Mouse (Mus musculus) CD4-positive helper T cell, adult 2 months (primary cell): ENCODE data around the gene Cs.
"Not testable (repeated sequence)": the region's sequence is repeated elsewhere in the genome, so short reads cannot be mapped to it uniquely, and the experiment has no call there.

Experiments
- DNase-seq: peaks from one replicate; pipeline ENCODE4 v3.0.0-alpha.2; 2012; ENCODE audit warnings: low read depth, missing footprints, low spot score

The Cs gene

GRCm38 (mm10) chr10:128337306-128338181 is at the start of gene Cs:
Cs (plus strand) TSS chr10:128337734.
- DNase-seq: peak; percentile 98

GRCm38 (mm10) chr10:128290594-128290993 is 46.9 kb upstream of the Cs start:
- DNase-seq: not testable (repeated sequence)

- DNase-seq: no peak
These were observed 41.0 kb upstream of the Cs start for GRCm38 (mm10) chr10:128296370-128297090.

GRCm38 (mm10) chr10:128297221-128297620 is 40.3 kb upstream of the Cs start:
- DNase-seq: no peak

- no peak for DNase-seq
These were observed 39.9 kb upstream of the Cs start for GRCm38 (mm10) chr10:128297622-128298021.

GRCm38 (mm10) chr10:128298243-128298642 is 39.3 kb upstream of the Cs start:
- no peak for DNase-seq

- no peak for DNase-seq
These were observed 38.8 kb upstream of the Cs start, which contains the start of gene Il23a for GRCm38 (mm10) chr10:128298702-128299171. Il23a (minus strand) TSS chr10:128298752.

GRCm38 (mm10) chr10:128302357-128302756 is 35.2 kb upstream of the Cs start:
- no peak for DNase-seq

- no peak for DNase-seq
These were observed 34.8 kb upstream of the Cs start for GRCm38 (mm10) chr10:128302785-128303125.

GRCm38 (mm10) chr10:128303126-128304021 is 34.2 kb upstream of the Cs start, which contains the start of gene Pan2:
Pan2 (plus strand) TSS chr10:128303335.
- peak; percentile 100 for DNase-seq

GRCm38 (mm10) chr10:128309654-128310053 is 27.9 kb upstream of the Cs start:
- DNase-seq: no peak

GRCm38 (mm10) chr10:128310177-128310576 is 27.4 kb upstream of the Cs start:
- no peak for DNase-seq

GRCm38 (mm10) chr10:128310902-128311301 is 26.6 kb upstream of the Cs start:
- no peak for DNase-seq

- no peak for DNase-seq
These were observed 22.0 kb upstream of the Cs start for GRCm38 (mm10) chr10:128315578-128315977.

GRCm38 (mm10) chr10:128321641-128322040 is 15.9 kb upstream of the Cs start:
- no peak for DNase-seq

GRCm38 (mm10) chr10:128322141-128323108 is 15.1 kb upstream of the Cs start, which contains the start of gene Cnpy2:
Cnpy2 (plus strand) TSS chr10:128322459.
- peak; percentile 84 for DNase-seq

- peak; percentile 55 for DNase-seq
These were observed 14.0 kb upstream of the Cs start for GRCm38 (mm10) chr10:128323516-128323915.

GRCm38 (mm10) chr10:128326825-128327224 is 10.7 kb upstream of the Cs start:
- no peak for DNase-seq

GRCm38 (mm10) chr10:128327610-128328009 is 9.9 kb upstream of the Cs start:
- no peak for DNase-seq
